Mouse (Mus musculus): ENCODE data around the gene Gna15. TPM values are rescaled to one million over a fixed set of nuclear protein-coding genes. Genes with fewer than 3 reads are reported as not detected.

Gene Gna15
- polyA plus RNA-seq, 1 experiment from 2014 or later = 4.4 TPM

DNA sequence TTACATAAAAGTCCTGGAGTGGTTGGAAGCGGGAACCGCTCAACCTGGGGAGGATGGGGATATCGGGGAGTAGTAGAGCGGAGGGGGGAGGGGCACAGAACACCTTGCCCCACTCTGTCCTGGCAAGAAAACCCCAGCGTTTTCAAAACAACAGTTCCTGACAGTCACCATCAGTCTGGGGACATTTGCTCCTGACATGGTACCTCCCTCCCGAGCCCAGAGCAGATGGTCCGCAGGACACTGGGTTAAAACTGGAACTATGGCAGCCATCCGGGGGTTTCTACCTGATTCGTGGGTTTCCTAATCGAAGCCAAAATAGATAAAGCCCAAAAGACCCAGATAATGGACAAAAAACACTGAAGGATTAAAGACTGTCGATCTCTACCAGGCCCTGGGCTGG, 63.1 kb downstream of the Gna15 start:
- Histone ChIP-seq H3K9me3 (ENCODE audit: low read length) (no peaks in the 10 kb centered on the region), H3K36me3 (replicated peaks; ENCODE audit: insufficient read depth, low read length) (no peaks in the 10 kb centered on the region), H3K4me2 (ENCODE audit: low read depth, low read length) (no peak overlapping the region), H3K4me1 (ENCODE audit: insufficient read depth) (peaks cover 17% of the 10 kb centered on the region), H3K27ac (ENCODE audit: low read depth) (no peak overlapping the region), H3K27me3 (ENCODE audit: insufficient read depth, low read length) (peaks cover 79% of the 10 kb centered on the region), H3K4me3 (ENCODE audit: low read depth, low read length) (no peak overlapping the region), H3K9ac (replicated peaks) (no peak overlapping the region)
- 29% methylated on average over 11 of the region's 11 CpGs for WGBS (ENCODE audit: insufficient replicate concordance)
- ATAC-seq (no peak), DNase-seq (no peak)
- TF ChIP-seq CTCF (IDR thresholded peaks at IDR 0.05; ENCODE audit: low read depth) (no peak), EP300 (IDR thresholded peaks at IDR 0.05; ENCODE audit: low read depth) (no peak)

GRCm38 (mm10) chr10:81460471-81460870, 63.6 kb downstream of the Gna15 start:
- WGBS (ENCODE audit: insufficient replicate concordance) = 24% methylated on average over 20 of the region's 20 CpGs
- no peak for DNase-seq
- H3K4me1 ChIP-seq (ENCODE audit: insufficient read depth) = peaks cover 17% of the 10 kb centered on the region
- no peaks in the 10 kb centered on the region for H3K36me3 ChIP-seq (replicated peaks; ENCODE audit: insufficient read depth, low read length)
- peaks cover 81% of the 10 kb centered on the region for H3K27me3 ChIP-seq (ENCODE audit: insufficient read depth, low read length)
- no peaks in the 10 kb centered on the region for H3K9me3 ChIP-seq (ENCODE audit: low read length)
- TF ChIP-seq CTCF (IDR thresholded peaks at IDR 0.05; ENCODE audit: low read depth) (no peak), EP300 (IDR thresholded peaks at IDR 0.05; ENCODE audit: low read depth) (no peak)
- no peak overlapping the region for H3K27ac ChIP-seq (ENCODE audit: low read depth)
- no peak overlapping the region for H3K4me2 ChIP-seq (ENCODE audit: low read depth, low read length)
- no peak overlapping the region for H3K9ac ChIP-seq (replicated peaks)
- no peak overlapping the region for H3K4me3 ChIP-seq (ENCODE audit: low read depth, low read length)
- no peak for ATAC-seq

DNA sequence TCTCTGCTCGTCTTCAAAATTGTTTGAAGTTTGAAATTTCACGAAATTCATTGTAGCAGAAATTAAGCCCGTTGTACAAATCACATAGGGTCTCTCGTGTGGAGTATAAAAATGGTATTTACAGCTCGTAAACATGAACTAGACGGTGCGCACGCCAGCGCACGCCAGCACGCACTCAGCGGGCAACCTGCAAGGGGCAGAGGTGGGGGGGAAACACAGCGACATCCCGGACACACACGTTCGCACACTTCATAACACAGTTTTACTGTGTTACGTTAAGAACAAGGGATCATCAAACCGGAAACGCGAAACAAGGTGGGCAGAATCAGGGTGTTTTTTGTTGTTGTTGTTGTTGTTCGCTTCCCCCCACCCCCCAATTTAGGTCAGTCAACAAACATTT, 64.6 kb downstream of the Gna15 start:
- Histone ChIP-seq H3K4me1 (ENCODE audit: insufficient read depth) (peaks cover 10% of the 10 kb centered on the region), H3K9ac (replicated peaks) (no peak overlapping the region), H3K27ac (ENCODE audit: low read depth) (no peak overlapping the region), H3K9me3 (ENCODE audit: low read length) (no peaks in the 10 kb centered on the region), H3K4me3 (ENCODE audit: low read depth, low read length) (no peak overlapping the region), H3K36me3 (replicated peaks; ENCODE audit: insufficient read depth, low read length) (no peaks in the 10 kb centered on the region), H3K4me2 (ENCODE audit: low read depth, low read length) (no peak overlapping the region), H3K27me3 (ENCODE audit: insufficient read depth, low read length) (peaks cover 80% of the 10 kb centered on the region)
- DNase-seq (no peak), ATAC-seq (no peak)
- TF ChIP-seq EP300 (IDR thresholded peaks at IDR 0.05; ENCODE audit: low read depth) = no peak
- TF ChIP-seq CTCF (IDR thresholded peaks at IDR 0.05; ENCODE audit: low read depth) = no peak
- 62% methylated on average over 21 of the region's 21 CpGs for WGBS (ENCODE audit: insufficient replicate concordance)

GRCm38 (mm10) chr10:81458267-81458666, 65.8 kb downstream of the Gna15 start:
- DNase-seq = no peak
- H3K9me3 ChIP-seq (ENCODE audit: low read length) = no peaks in the 10 kb centered on the region
- WGBS (ENCODE audit: insufficient replicate concordance) = 66% methylated on average over 6 of the region's 6 CpGs

DNA sequence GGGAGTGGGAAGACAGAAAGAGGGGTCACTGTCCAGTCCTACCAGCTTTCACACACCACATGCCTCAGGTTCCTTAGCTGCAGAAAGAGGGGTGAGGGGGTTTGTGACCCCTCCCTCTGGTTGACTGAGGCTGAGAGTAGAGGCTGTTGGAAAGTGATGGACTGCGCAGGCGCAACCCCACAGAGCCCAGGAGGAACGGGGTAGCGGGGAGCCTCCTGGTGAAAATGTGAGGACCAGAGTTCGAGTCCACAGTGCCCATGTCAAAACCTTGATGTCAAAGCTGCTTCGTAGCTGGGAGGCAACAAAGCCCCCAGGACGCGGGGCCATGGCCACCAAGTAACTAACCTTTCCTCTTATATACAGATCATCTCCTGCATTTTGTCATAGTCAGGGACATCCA, 66.4 kb downstream of the Gna15 start:
- no peak overlapping the region for H3K9ac ChIP-seq (replicated peaks)
- H3K36me3 ChIP-seq (replicated peaks; ENCODE audit: insufficient read depth, low read length) = no peaks in the 10 kb centered on the region
- ATAC-seq = no peak
- H3K4me2 ChIP-seq (ENCODE audit: low read depth, low read length) = no peak overlapping the region
- H3K9me3 ChIP-seq (ENCODE audit: low read length) = no peaks in the 10 kb centered on the region
- H3K4me3 ChIP-seq (ENCODE audit: low read depth, low read length) = no peak overlapping the region
- H3K27ac ChIP-seq (ENCODE audit: low read depth) = no peak overlapping the region
- H3K4me1 ChIP-seq (ENCODE audit: insufficient read depth) = peaks cover 4% of the 10 kb centered on the region; the same call in 1 of the 2 replicates
- no peak for TF ChIP-seq CTCF (IDR thresholded peaks at IDR 0.05; ENCODE audit: low read depth)
- TF ChIP-seq EP300 (IDR thresholded peaks at IDR 0.05; ENCODE audit: low read depth) = no peak
- no peak for DNase-seq
- WGBS (ENCODE audit: insufficient replicate concordance) = 79% methylated on average over 8 of the region's 8 CpGs
- H3K27me3 ChIP-seq (ENCODE audit: insufficient read depth, low read length) = peaks cover 78% of the 10 kb centered on the region

More at GRCm38 (mm10) chr10:81458267-81458666, 65.8 kb downstream of the Gna15 start:
- H3K27ac ChIP-seq (ENCODE audit: low read depth) = no peak overlapping the region
- H3K4me2 ChIP-seq (ENCODE audit: low read depth, low read length) = no peak overlapping the region
- no peak overlapping the region for H3K4me3 ChIP-seq (ENCODE audit: low read depth, low read length)
- no peak for TF ChIP-seq EP300 (IDR thresholded peaks at IDR 0.05; ENCODE audit: low read depth)
- TF ChIP-seq CTCF (IDR thresholded peaks at IDR 0.05; ENCODE audit: low read depth) = no peak
- H3K27me3 ChIP-seq (ENCODE audit: insufficient read depth, low read length) = peaks cover 78% of the 10 kb centered on the region
- H3K4me1 ChIP-seq (ENCODE audit: insufficient read depth) = peaks cover 4% of the 10 kb centered on the region; the same call in 1 of the 2 replicates
- no peak overlapping the region for H3K9ac ChIP-seq (replicated peaks)
- ATAC-seq = no peak
- H3K36me3 ChIP-seq (replicated peaks; ENCODE audit: insufficient read depth, low read length) = no peaks in the 10 kb centered on the region

GRCm38 (mm10) chr10:81456983-81457563, 67.0 kb downstream of the Gna15 start:
- no peak overlapping the region for H3K27ac ChIP-seq (ENCODE audit: low read depth)
- H3K9me3 ChIP-seq (ENCODE audit: low read length) = no peaks in the 10 kb centered on the region
- ATAC-seq (no peak), DNase-seq (peak; percentile 20)
- H3K4me1 ChIP-seq (ENCODE audit: insufficient read depth) = peaks cover 3% of the 10 kb centered on the region; the same call in 1 of the 2 replicates
- no peak overlapping the region for H3K4me3 ChIP-seq (ENCODE audit: low read depth, low read length)
- peaks cover 78% of the 10 kb centered on the region for H3K27me3 ChIP-seq (ENCODE audit: insufficient read depth, low read length)
- no peaks in the 10 kb centered on the region for H3K36me3 ChIP-seq (replicated peaks; ENCODE audit: insufficient read depth, low read length)
- WGBS (ENCODE audit: insufficient replicate concordance) = 52% methylated on average over 12 of the region's 12 CpGs
- H3K4me2 ChIP-seq (ENCODE audit: low read depth, low read length) = no peak overlapping the region
- no peak overlapping the region for H3K9ac ChIP-seq (replicated peaks)
- no peak for TF ChIP-seq EP300 (IDR thresholded peaks at IDR 0.05; ENCODE audit: low read depth)
- no peak for TF ChIP-seq CTCF (IDR thresholded peaks at IDR 0.05; ENCODE audit: low read depth)

Data from liver, postnatal 0 days (tissue).